Mouse (Mus musculus) liver, embryonic 16.5 days (tissue): ENCODE measurements around the gene Fip1l1. TPM values are rescaled to one million over a fixed set of nuclear protein-coding genes. Genes with fewer than 3 reads are reported as not detected.

ENCODE experiments used
- ATAC-seq: fragments of 200-750 bp; cut with Nextera tagmentation; 2 replicates; pipeline ENCODE4 v1.8.0; 2017; ENCODE audit warnings: low read depth, mild to moderate bottlenecking, moderate number of reproducible peaks, moderate library complexity
- H3K27ac ChIP-seq: fragments of 300-500 bp; sonication (generic); 2 replicates; pipeline ENCODE4 v1.5.1; 2014; ENCODE audit warnings: mild to moderate bottlenecking, low read length
- H3K27me3 ChIP-seq: fragments of 300-500 bp; sonication (generic); 2 replicates; pipeline ENCODE4 v1.6.1; 2014; ENCODE audit warnings: low read depth, low read length, mixed read lengths; ENCODE audit not compliant: control insufficient read depth, insufficient read depth
- H3K36me3 ChIP-seq: fragments of 300-500 bp; sonication (generic); 2 replicates; pipeline ENCODE4 v1.6.1; 2014; ENCODE audit warnings: mild to moderate bottlenecking; ENCODE audit not compliant: control insufficient read depth, insufficient read depth
- H3K4me1 ChIP-seq: fragments of 300-500 bp; sonication (generic); 2 replicates; pipeline ENCODE4 v1.6.1; 2014; ENCODE audit warnings: low read depth, low read length, mixed read lengths; ENCODE audit not compliant: control insufficient read depth
- H3K4me2 ChIP-seq: fragments of 300-500 bp; sonication (generic); 2 replicates; pipeline ENCODE4 v1.6.1; 2014; ENCODE audit warnings: low read depth, low read length, mixed read lengths
- H3K4me3 ChIP-seq: fragments of 300-500 bp; sonication (generic); 2 replicates; pipeline ENCODE4 v1.5.1; 2014; ENCODE audit warnings: low read depth, mild to moderate bottlenecking, low read length
- H3K9ac ChIP-seq: fragments of 300-500 bp; sonication (generic); 2 replicates; pipeline ENCODE4 v1.6.1; 2014; ENCODE audit warnings: low read depth, low read length
- H3K9me3 ChIP-seq: fragments of 300-500 bp; sonication (generic); replicated peaks from 2 replicates; pipeline ENCODE4 v1.6.1; 2016; ENCODE audit warnings: low read length; ENCODE audit not compliant: control insufficient read depth
- WGBS: fragments of 180-500 bp; shearing (Covaris S2); extraction: QIAGEN DNeasy Blood & Tissue Kit; methylation state at CpG from one replicate; pipeline ENCODE4 v1.1.7; 2014; ENCODE audit not compliant: insufficient replicate concordance; 5-methylcytosine and 5-hydroxymethylcytosine counted together
- polyA plus RNA-seq: library from polyadenylated mRNA; unstranded; fragments of >200 nt; fragmentation: Nextera tagmentation; extraction: Ambion mirVana; gene quantifications from 2 replicates; pipeline ENCODE4 v1.2.1, GENCODE M21; 2015

Gene Fip1l1
- polyA plus RNA-seq, 1 experiment from 2014 or later = 29.3 TPM

DNA sequence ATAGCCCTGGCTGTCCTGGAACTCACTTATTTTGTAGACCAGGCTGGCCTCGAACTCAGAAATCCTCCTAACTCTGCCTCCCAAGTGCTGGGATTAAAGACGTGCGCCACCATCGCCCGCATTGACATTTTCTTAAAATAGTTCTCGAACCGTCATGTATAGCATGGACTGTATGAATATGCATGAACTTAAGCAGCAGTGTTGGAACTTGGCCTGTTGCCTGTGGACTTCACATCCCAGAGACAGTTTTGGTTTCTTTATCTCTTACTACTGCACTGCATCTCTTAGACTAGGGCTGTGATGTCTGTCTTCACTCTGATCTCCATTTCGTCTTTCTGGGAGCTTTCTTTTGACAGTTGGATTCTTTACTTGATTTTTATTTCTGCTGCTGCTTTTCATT, 14.3 kb downstream of the Fip1l1 start:
- H3K36me3 ChIP-seq = peaks cover 21% of the 10 kb centered on the region
- no peak overlapping the region for H3K9ac ChIP-seq
- no peak overlapping the region for H3K4me2 ChIP-seq
- WGBS = 81% methylated on average over 8 of the region's 8 CpGs
- no peaks in the 10 kb centered on the region for H3K4me1 ChIP-seq
- no peaks in the 10 kb centered on the region for H3K27me3 ChIP-seq
- no peak overlapping the region for H3K27ac ChIP-seq
- H3K4me3 ChIP-seq = no peak overlapping the region
- H3K9me3 ChIP-seq = no peaks in the 10 kb centered on the region
- no peak for ATAC-seq

DNA sequence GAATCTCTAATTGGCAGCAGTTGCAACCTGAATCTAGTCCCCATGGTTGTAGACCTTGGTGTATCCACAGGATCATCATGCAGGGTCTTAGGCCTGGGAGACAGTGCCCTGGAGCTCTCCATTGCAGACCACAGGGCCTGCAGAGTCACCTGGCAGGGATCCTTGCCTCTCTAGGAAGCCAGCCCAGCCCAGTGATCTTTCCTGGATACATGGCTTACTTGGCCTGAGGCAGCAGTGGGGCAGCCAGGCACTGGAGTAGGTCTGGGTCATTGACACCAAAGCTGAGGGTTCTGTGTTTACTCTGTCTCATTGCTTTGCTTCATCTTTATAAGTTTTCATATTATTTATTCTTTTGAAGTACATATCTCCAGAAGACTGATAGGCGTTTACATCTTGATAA, 25.9 kb downstream of the Fip1l1 start:
- no peak for ATAC-seq
- WGBS = 68% methylated on average over 1 of the region's 1 CpGs

DNA sequence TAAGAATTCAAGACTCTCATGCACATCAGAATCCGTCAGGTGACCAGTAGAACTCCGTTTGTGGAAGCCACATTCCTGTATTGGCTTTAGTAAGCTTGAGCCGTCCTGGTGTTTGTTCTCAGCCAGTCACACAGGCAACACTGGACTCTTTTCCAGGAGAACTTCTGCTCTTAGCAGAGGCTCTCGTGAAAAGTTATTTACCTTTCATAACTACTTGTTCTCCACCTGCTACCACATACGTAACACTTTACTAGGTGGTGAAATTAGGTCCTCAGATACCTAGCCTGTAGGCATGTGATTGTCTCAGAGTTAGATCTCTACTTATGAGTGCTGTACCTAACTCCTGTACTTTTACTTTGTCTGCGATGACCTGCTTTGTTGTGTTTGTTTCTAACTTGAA, 36.5 kb downstream of the Fip1l1 start:
- no peak overlapping the region for H3K4me2 ChIP-seq
- no peaks in the 10 kb centered on the region for H3K9me3 ChIP-seq
- H3K4me3 ChIP-seq = no peak overlapping the region
- WGBS = 84% methylated on average over 6 of the region's 6 CpGs
- no peaks in the 10 kb centered on the region for H3K27me3 ChIP-seq
- H3K4me1 ChIP-seq = no peaks in the 10 kb centered on the region
- H3K9ac ChIP-seq = no peak overlapping the region
- H3K36me3 ChIP-seq = peaks cover 9% of the 10 kb centered on the region
- no peak for ATAC-seq
- H3K27ac ChIP-seq = no peak overlapping the region

More for the DNA sequence above, 25.9 kb downstream of the Fip1l1 start:
- Histone ChIP-seq H3K4me1 (no peaks in the 10 kb centered on the region), H3K9ac (no peak overlapping the region), H3K9me3 (no peaks in the 10 kb centered on the region), H3K27ac (no peak overlapping the region), H3K4me3 (no peak overlapping the region), H3K36me3 (peaks cover 19% of the 10 kb centered on the region), H3K4me2 (no peak overlapping the region), H3K27me3 (no peaks in the 10 kb centered on the region)

DNA sequence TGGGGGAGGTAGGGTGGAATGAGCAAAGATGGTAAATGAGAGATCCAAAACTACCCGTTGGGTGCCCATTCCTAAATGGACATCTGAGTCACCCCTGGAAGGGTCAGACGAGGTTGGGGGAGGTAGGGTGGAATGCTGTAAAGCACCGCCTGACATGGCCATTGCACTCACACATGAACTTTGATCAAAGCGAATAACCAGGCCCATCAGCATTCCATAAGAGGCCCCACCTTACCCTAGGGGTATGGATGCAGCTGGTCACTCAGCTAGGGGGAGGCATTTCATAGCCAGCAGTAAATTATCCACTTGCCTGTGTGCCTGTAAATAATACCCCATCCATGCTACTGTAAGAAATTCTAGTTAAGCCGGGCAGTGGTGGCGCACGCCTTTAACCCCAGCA, 53.9 kb downstream of the Fip1l1 start:
- peaks cover 23% of the 10 kb centered on the region for H3K36me3 ChIP-seq

DNA sequence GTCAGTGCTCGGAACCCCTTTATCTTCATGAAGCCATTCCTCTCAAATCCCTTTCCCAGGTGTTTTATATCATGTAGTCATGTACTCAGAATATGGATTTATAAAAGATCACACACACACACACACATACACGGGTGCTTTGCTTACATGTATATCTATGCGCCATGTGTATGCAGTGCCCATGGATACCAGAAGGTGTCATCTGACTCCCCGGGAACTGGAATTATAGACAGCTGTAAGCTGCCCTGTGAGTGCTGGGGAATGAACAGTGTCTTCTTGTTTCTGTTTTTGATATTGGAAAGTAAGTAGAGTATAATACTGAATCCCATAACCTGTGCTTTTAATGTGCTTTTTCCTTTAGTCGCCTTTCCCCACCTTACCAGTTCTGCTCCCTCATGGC, 56.2 kb downstream of the Fip1l1 start:
- H3K27me3 ChIP-seq = no peaks in the 10 kb centered on the region
- no peak overlapping the region for H3K27ac ChIP-seq
- H3K9me3 ChIP-seq = no peaks in the 10 kb centered on the region
- no peak overlapping the region for H3K4me2 ChIP-seq
- H3K36me3 ChIP-seq = peaks cover 26% of the 10 kb centered on the region
- no peaks in the 10 kb centered on the region for H3K4me1 ChIP-seq
- no peak overlapping the region for H3K9ac ChIP-seq
- no peak for ATAC-seq
- 84% methylated on average over 5 of the region's 5 CpGs for WGBS
- H3K4me3 ChIP-seq = no peak overlapping the region

More for the DNA sequence above, 53.9 kb downstream of the Fip1l1 start:
- Histone ChIP-seq H3K27ac (no peak overlapping the region), H3K9me3 (no peaks in the 10 kb centered on the region), H3K9ac (no peak overlapping the region), H3K27me3 (no peaks in the 10 kb centered on the region), H3K4me2 (no peak overlapping the region), H3K4me1 (no peaks in the 10 kb centered on the region), H3K4me3 (no peak overlapping the region)
- no peak for ATAC-seq
- WGBS = 87% methylated on average over 7 of the region's 7 CpGs

DNA sequence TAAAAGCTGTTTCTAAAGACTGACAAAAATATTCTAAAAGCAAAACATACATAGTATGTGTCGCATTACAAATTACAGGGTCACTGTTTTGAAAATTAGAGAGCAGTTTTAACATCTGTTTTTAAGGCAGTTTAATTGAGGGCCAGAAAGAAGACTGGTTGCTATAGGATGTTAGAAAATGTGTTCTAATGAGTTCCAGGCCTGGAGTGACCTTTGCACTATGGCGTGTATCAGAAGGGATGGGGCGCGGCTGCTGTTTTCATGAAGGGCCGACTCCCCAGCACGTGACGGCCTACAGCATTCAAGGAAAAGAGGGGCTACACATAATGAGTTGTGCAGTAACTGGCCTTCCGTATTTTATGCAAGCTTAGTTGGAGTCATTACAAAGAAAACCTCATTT, 57.9 kb downstream of the Fip1l1 start:
- no peaks in the 10 kb centered on the region for H3K4me1 ChIP-seq
- H3K27ac ChIP-seq = no peak overlapping the region
- no peak for ATAC-seq
- no peak overlapping the region for H3K4me3 ChIP-seq
- 81% methylated on average over 8 of the region's 8 CpGs for WGBS
- H3K9ac ChIP-seq = no peak overlapping the region
- H3K4me2 ChIP-seq = no peak overlapping the region
- H3K9me3 ChIP-seq = no peaks in the 10 kb centered on the region
- H3K27me3 ChIP-seq = no peaks in the 10 kb centered on the region
- H3K36me3 ChIP-seq = peaks cover 24% of the 10 kb centered on the region

DNA sequence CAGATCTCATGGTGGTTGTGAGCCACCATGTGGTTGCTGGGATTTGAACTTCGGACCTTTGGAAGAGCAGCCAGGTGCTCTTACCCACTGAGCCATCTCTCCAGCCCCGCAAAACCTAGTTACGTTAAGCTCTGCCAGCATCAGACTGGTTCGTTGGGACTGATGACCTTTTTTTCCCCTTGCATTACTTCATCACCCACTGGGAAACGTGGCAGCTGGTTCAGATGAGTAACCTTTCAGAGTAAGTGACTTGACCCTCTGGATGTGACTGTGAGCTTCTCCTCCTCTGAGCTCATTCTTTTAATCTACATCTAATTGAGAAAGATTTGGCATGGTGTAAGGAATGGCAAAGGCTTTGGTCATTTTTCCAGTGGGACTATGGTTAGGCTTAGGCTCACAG, 64.8 kb downstream of the Fip1l1 start:
- 83% methylated on average over 5 of the region's 5 CpGs for WGBS

DNA sequence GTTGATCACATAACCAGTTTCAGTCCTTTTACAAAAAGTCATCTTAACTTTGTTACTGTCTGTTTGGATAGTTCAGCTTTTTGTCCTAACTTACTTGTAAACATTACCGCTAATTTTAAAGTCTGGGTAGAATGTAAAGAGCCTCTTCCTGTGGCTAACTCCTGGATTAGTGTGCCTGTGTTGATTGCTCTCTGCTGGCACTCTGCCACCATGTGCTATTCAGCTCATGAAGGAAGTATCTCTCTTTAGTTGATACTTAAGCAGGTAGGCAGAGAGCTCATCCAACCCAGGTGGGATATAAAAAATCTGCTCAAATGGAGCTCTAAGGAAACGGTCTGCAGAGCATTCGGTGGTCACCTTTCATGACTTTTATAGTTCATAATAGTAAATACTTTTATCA, 65.9 kb downstream of the Fip1l1 start:
- no peak overlapping the region for H3K27ac ChIP-seq
- WGBS = 79% methylated on average over 3 of the region's 3 CpGs
- H3K36me3 ChIP-seq = no peaks in the 10 kb centered on the region; the same call in 1 of the 2 replicates
- H3K4me3 ChIP-seq = no peak overlapping the region
- no peak for ATAC-seq
- no peak overlapping the region for H3K4me2 ChIP-seq
- H3K9ac ChIP-seq = no peak overlapping the region
- H3K4me1 ChIP-seq = no peaks in the 10 kb centered on the region
- no peaks in the 10 kb centered on the region for H3K9me3 ChIP-seq
- no peaks in the 10 kb centered on the region for H3K27me3 ChIP-seq

More for the DNA sequence above, 64.8 kb downstream of the Fip1l1 start:
- Histone ChIP-seq H3K27ac (no peak overlapping the region), H3K9ac (no peak overlapping the region), H3K4me1 (no peaks in the 10 kb centered on the region), H3K27me3 (no peaks in the 10 kb centered on the region), H3K9me3 (no peaks in the 10 kb centered on the region), H3K4me2 (no peak overlapping the region), H3K4me3 (no peak overlapping the region), H3K36me3 (peaks cover 2% of the 10 kb centered on the region)
- ATAC-seq = no peak

DNA sequence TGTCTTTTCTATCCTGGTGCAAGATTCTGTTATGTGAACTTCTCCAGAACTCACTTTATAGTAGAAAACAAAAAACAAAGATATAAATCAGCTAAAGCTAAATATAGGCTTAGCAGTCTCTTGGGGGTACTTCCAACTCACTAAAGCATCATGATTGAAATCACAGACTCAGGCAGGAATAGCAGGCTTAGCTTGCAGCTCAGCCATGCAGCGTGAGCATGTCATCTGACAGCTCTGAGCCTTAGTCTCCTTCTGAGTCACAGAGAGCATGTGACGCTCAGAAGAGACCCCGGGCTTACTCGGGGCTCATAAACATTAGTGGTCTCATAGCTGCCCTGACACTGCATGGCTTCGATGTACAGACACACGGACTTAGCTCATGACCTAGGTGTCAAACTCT, 66.7 kb downstream of the Fip1l1 start:
- Histone ChIP-seq H3K4me1 (no peaks in the 10 kb centered on the region), H3K36me3 (no peaks in the 10 kb centered on the region), H3K4me2 (no peak overlapping the region), H3K4me3 (no peak overlapping the region), H3K9me3 (no peaks in the 10 kb centered on the region), H3K27ac (no peak overlapping the region), H3K9ac (no peak overlapping the region), H3K27me3 (no peaks in the 10 kb centered on the region)
- no peak for ATAC-seq
- 69% methylated on average over 6 of the region's 6 CpGs for WGBS
